Mouse (Mus musculus) limb, embryonic 12.5 days (tissue): ENCODE data around the gene Dstyk. TPM values are rescaled to one million over a fixed set of nuclear protein-coding genes. Genes with fewer than 3 reads are reported as not detected.
A peak's percentile ranks its signal among the peaks of the same experiment; 100 is the strongest.

Experiments used
- ATAC-seq: fragments of 200-750 bp; cut with Nextera tagmentation; 2 replicates; pipeline ENCODE4 v1.8.0; 2017; ENCODE audit warnings: low read depth, moderate TSS enrichment; ENCODE audit not compliant: insufficient number of reproducible peaks, insufficient read depth, low FRiP score, low TSS enrichment
- H3K27ac ChIP-seq: fragments of 300-500 bp; sonication (generic); 2 replicates; pipeline ENCODE4 v1.5.1; 2016; ENCODE audit warnings: mild to moderate bottlenecking, moderate library complexity
- H3K27me3 ChIP-seq: fragments of 300-500 bp; sonication (generic); 2 replicates; pipeline ENCODE4 v1.6.1; 2016; ENCODE audit warnings: mild to moderate bottlenecking, moderate library complexity
- H3K36me3 ChIP-seq: fragments of 300-500 bp; sonication (generic); 2 replicates; pipeline ENCODE4 v1.6.1; 2016; ENCODE audit warnings: mild to moderate bottlenecking, moderate library complexity
- H3K4me1 ChIP-seq: fragments of 300-500 bp; sonication (generic); replicated peaks from 2 replicates; pipeline ENCODE4 v1.6.1; 2016
- H3K4me2 ChIP-seq: fragments of 300-500 bp; sonication (generic); 2 replicates; pipeline ENCODE4 v1.6.1; 2016; ENCODE audit warnings: mild to moderate bottlenecking, moderate library complexity
- H3K4me3 ChIP-seq: fragments of 300-500 bp; sonication (generic); replicated peaks from 2 replicates; pipeline ENCODE4 v1.5.1; 2016; ENCODE audit warnings: mild to moderate bottlenecking
- H3K9ac ChIP-seq: fragments of 300-500 bp; sonication (generic); replicated peaks from 2 replicates; pipeline ENCODE4 v1.6.1; 2016; ENCODE audit warnings: mild to moderate bottlenecking, moderate library complexity
- H3K9me3 ChIP-seq: fragments of 300-500 bp; sonication (generic); 2 replicates; pipeline ENCODE4 v1.6.1; 2016; ENCODE audit warnings: mild to moderate bottlenecking, moderate library complexity
- WGBS: fragments of 180-500 bp; shearing (Covaris S2); methylation state at CpG from one replicate; pipeline ENCODE4 v1.1.7; 2016; 5-methylcytosine and 5-hydroxymethylcytosine counted together
- polyA plus RNA-seq: library from polyadenylated mRNA; unstranded; fragments of >200 nt; fragmentation: Nextera tagmentation; extraction: Ambion mirVana; gene quantifications from 2 replicates; pipeline ENCODE4 v1.2.1, GENCODE M21; 2016

Dstyk gene
- polyA plus RNA-seq, 1 experiment from 2014 or later = 21.3 TPM

DNA sequence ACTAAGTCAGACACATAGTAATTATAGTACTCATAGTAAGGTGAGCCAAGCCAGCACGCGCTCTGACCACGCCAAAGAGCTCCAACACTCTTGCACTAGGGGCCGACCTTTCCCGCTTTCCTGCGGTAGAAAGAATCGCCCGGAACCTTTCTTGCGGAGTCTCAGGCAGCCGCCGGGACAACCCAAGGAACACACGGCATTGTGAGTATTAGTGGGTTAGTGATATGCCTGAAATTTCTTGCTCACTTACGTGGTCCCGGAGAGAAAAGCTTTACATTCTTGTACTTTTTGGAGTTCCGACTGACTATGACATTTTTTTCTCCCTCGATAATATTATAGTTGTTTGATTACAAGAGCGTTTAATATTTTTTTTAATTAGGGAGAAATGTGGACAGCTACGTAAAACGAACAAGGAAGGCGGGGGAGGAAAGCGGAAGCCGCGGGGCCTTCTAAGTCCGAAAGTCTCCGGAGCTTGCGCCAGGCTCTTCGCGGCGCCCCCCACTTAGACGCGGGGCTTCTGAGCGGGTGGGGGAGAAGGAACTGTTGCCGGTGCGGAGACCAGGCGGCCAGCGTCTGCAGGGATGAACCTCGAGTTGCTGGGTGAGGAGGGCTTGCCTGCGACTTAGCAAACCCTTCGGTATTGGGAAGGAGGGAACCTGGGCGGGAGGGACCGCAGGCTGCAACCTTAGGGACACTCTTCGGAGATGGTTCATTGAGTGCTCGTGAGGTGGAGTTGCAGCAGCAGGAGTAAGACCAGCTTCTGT, 59.8 kb downstream of the Dstyk start, which contains the start of gene Rbbp5:
TSS of gene Rbbp5 (plus strand) at position 438 of the 764 bp plus-strand sequence.
- WGBS = under 1% methylated on average over 43 of the region's 43 CpGs
- no peaks in the 10 kb centered on the region for H3K27me3 ChIP-seq
- H3K4me3 ChIP-seq = peak within 1 kb of the TSS; percentile 75
- peak within 1 kb of the TSS; percentile 77 for H3K4me2 ChIP-seq
- peak within 1 kb of the TSS; percentile 62; the same call in 1 of the 2 replicates for H3K27ac ChIP-seq
- no peaks in the 10 kb centered on the region for H3K9me3 ChIP-seq
- peaks cover 29% of the 10 kb centered on the region for H3K4me1 ChIP-seq
- H3K9ac ChIP-seq = peak within 1 kb of the TSS; percentile 82
- peak; percentile 87 for ATAC-seq
- no peaks in the 10 kb centered on the region for H3K36me3 ChIP-seq

DNA sequence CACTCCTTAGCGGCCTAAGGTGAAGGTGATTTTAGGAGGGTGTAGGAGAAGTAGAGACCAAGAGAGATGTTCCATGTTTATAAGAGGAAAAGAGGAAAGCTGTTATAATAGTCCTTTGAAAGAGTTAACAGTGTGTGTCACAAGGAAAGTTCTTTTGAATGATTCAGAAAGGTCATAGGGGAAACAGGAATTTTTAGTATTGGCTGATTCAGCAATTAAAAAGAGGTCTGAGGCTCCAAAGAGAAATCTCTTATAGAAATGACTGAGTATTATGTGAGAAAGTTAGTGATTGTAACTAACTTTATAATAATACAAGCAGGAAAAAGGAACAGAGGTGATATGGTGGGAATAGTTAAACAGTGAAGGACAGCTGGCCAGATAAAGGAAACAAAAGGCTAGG, 62.1 kb downstream of the Dstyk start:
- no peaks in the 10 kb centered on the region for H3K9me3 ChIP-seq
- H3K4me1 ChIP-seq = peaks cover 29% of the 10 kb centered on the region
- no peak overlapping the region for H3K4me3 ChIP-seq
- no peak overlapping the region for H3K27ac ChIP-seq
- H3K27me3 ChIP-seq = no peaks in the 10 kb centered on the region
- no peak overlapping the region for H3K4me2 ChIP-seq
- H3K36me3 ChIP-seq = peaks cover 4% of the 10 kb centered on the region; the same call in 1 of the 2 replicates
- no peak for ATAC-seq
- 93% methylated on average over 1 of the region's 1 CpGs for WGBS
- no peak overlapping the region for H3K9ac ChIP-seq

DNA sequence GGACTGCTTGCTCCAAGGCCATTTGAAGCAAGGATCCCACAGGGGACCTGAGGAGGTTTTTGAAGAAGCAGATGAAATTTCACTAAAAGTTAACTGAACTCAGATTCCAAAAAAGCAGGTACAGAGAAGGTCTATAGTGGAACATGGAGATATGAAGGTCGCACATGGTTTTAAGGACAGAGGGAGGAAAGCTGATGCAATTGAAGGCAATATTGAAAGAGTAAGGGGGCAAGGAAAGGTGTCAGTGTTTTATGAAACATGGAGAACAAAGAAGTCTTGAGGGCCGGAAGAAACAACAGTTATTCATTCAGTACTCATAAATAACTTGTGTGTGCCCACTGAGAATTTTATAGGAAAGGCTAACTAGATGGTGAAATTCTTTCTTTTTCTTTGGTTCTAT, 64.3 kb downstream of the Dstyk start:
- ATAC-seq = no peak

DNA sequence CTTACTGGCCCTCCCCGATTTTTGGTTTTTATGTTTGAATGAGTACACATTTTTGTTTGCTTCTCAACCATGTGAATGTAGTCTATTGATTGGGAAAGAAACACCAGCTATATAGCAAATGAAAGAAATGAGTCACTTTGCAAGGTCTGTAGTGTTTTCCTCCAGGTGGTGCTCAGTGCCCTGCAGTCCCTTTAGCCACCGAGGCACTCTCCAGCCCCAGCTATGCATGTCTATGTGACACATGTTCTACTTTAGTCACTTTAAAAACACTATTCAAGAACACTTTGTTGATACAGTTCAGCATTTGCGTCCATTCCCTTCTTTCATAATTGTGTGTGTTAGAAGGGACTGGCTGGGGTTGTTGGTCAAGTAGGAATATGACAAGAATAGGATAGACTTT, 65.9 kb downstream of the Dstyk start:
- Histone ChIP-seq H3K4me1 (peaks cover 16% of the 10 kb centered on the region), H3K4me3 (no peak overlapping the region), H3K4me2 (no peak overlapping the region), H3K27ac (no peak overlapping the region), H3K9me3 (no peaks in the 10 kb centered on the region), H3K36me3 (peaks cover 39% of the 10 kb centered on the region), H3K27me3 (no peaks in the 10 kb centered on the region), H3K9ac (no peak overlapping the region)
- no peak for ATAC-seq
- 85% methylated on average over 3 of the region's 3 CpGs for WGBS

More for the DNA sequence above, 64.3 kb downstream of the Dstyk start:
- H3K4me1 ChIP-seq = peaks cover 20% of the 10 kb centered on the region
- no peak overlapping the region for H3K4me2 ChIP-seq
- H3K36me3 ChIP-seq = peaks cover 25% of the 10 kb centered on the region
- H3K27me3 ChIP-seq = no peaks in the 10 kb centered on the region
- no peak overlapping the region for H3K4me3 ChIP-seq
- WGBS = 91% methylated on average over 2 of the region's 2 CpGs
- no peak overlapping the region for H3K9ac ChIP-seq
- no peaks in the 10 kb centered on the region for H3K9me3 ChIP-seq
- no peak overlapping the region for H3K27ac ChIP-seq

GRCm38 (mm10) chr1:132483759-132484158, 66.4 kb downstream of the Dstyk start:
- H3K36me3 ChIP-seq = peaks cover 44% of the 10 kb centered on the region
- ATAC-seq = no peak
- H3K4me1 ChIP-seq = peaks cover 11% of the 10 kb centered on the region
- H3K4me3 ChIP-seq = no peak overlapping the region
- WGBS = 86% methylated on average over 6 of the region's 6 CpGs
- no peaks in the 10 kb centered on the region for H3K27me3 ChIP-seq
- H3K9ac ChIP-seq = no peak overlapping the region
- H3K4me2 ChIP-seq = no peak overlapping the region
- no peaks in the 10 kb centered on the region for H3K9me3 ChIP-seq
- no peak overlapping the region for H3K27ac ChIP-seq

DNA sequence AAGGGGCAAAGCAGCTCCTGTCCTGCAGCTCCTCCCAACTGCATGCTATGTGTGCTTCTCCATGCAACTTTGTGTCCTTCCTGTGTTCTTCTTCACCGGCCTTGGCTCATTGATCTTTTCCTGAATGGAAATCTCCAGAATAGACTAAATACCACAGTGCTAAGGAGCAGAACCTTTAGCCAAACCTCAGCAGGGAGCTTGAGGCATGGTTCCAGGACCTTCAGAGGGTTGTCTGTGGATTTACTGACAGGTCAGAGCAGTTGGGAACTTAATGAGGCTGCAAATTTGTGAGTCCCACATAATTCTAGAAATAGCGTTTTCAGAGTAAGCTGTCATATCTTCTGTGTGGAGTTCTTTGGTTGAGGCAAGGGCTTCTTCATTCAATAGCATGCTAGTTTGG, 83.2 kb downstream of the Dstyk start:
- peaks cover 91% of the 10 kb centered on the region for H3K36me3 ChIP-seq
- no peak for ATAC-seq
- no peak overlapping the region for H3K27ac ChIP-seq
- 89% methylated on average over 2 of the region's 2 CpGs for WGBS
- no peak overlapping the region for H3K9ac ChIP-seq
- H3K4me2 ChIP-seq = no peak overlapping the region
- no peaks in the 10 kb centered on the region for H3K9me3 ChIP-seq
- no peak overlapping the region for H3K4me3 ChIP-seq
- H3K4me1 ChIP-seq = no peaks in the 10 kb centered on the region
- no peaks in the 10 kb centered on the region for H3K27me3 ChIP-seq

DNA sequence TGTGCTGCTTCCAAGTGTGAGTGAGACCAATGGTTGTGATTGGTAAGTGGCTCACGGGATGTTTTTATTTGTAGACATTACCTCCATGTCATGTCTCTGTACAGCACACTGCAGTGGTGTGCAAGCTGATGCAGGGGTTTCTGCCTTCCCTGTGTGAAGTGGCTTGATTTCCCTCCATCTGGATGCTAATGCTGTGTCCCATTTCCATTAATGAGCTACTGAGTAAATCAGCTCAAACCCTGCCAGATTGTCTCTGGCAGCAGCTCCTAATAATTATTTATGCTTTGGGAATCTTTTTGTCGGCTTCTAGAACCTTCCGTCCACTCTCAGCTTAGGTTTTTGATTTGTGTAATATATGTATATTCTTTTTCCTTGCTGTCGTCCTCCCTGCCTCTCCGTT, 87.8 kb downstream of the Dstyk start:
- no peak overlapping the region for H3K4me3 ChIP-seq
- no peak for ATAC-seq
- no peak overlapping the region for H3K27ac ChIP-seq
- WGBS = 91% methylated on average over 5 of the region's 5 CpGs
- H3K36me3 ChIP-seq = peaks cover 89% of the 10 kb centered on the region
- H3K4me1 ChIP-seq = no peaks in the 10 kb centered on the region
- H3K9ac ChIP-seq = no peak overlapping the region
- H3K27me3 ChIP-seq = no peaks in the 10 kb centered on the region
- H3K9me3 ChIP-seq = no peaks in the 10 kb centered on the region
- no peak overlapping the region for H3K4me2 ChIP-seq

- ATAC-seq = no peak
- Histone ChIP-seq H3K27ac (no peak within 1 kb of the TSS), H3K4me1 (no peaks in the 10 kb centered on the region), H3K4me2 (no peak within 1 kb of the TSS), H3K4me3 (no peak within 1 kb of the TSS), H3K9me3 (no peaks in the 10 kb centered on the region), H3K36me3 (peaks cover 80% of the 10 kb centered on the region), H3K27me3 (no peaks in the 10 kb centered on the region), H3K9ac (no peak within 1 kb of the TSS)
- WGBS = 94% methylated on average over 7 of the region's 7 CpGs
Measured at GRCm38 (mm10) chr1:132506058-132506457, 88.7 kb downstream of the Dstyk start, which contains the start of gene Tmem81. TSS of gene Tmem81 (plus strand) at chr1:132506230.

- Histone ChIP-seq H3K9me3 (no peaks in the 10 kb centered on the region), H3K4me2 (no peak overlapping the region), H3K27ac (no peak overlapping the region), H3K4me3 (no peak overlapping the region), H3K27me3 (no peaks in the 10 kb centered on the region), H3K36me3 (peaks cover 74% of the 10 kb centered on the region), H3K9ac (no peak overlapping the region), H3K4me1 (peaks cover 5% of the 10 kb centered on the region)
- WGBS = 94% methylated on average over 7 of the region's 7 CpGs
- no peak for ATAC-seq
Measured at GRCm38 (mm10) chr1:132506656-132507055, 89.3 kb downstream of the Dstyk start.

- no peak for ATAC-seq
- 83% methylated on average over 5 of the region's 5 CpGs for WGBS
- Histone ChIP-seq H3K27ac (no peak overlapping the region), H3K4me3 (no peak overlapping the region), H3K9me3 (no peaks in the 10 kb centered on the region), H3K9ac (no peak overlapping the region), H3K4me1 (peaks cover 12% of the 10 kb centered on the region), H3K4me2 (no peak overlapping the region), H3K27me3 (no peaks in the 10 kb centered on the region; the same call in 1 of the 2 replicates), H3K36me3 (peaks cover 46% of the 10 kb centered on the region)
Measured at GRCm38 (mm10) chr1:132509771-132510170, 92.4 kb downstream of the Dstyk start.

- Histone ChIP-seq H3K9ac (no peak overlapping the region), H3K9me3 (no peaks in the 10 kb centered on the region), H3K27ac (peak overlapping the region; percentile 37; the same call in 1 of the 2 replicates), H3K27me3 (no peaks in the 10 kb centered on the region; the same call in 1 of the 2 replicates), H3K4me2 (no peak overlapping the region), H3K4me1 (peaks cover 12% of the 10 kb centered on the region), H3K36me3 (peaks cover 28% of the 10 kb centered on the region), H3K4me3 (no peak overlapping the region)
- ATAC-seq = 0 out of 2 replicates have a peak, but pooled peaks have one; percentile 27
- 23% methylated on average over 8 of the region's 8 CpGs for WGBS
Measured at GRCm38 (mm10) chr1:132511521-132511920, 94.2 kb downstream of the Dstyk start.
